Mouse (Mus musculus) heart, postnatal 10 days (tissue): ENCODE measurements around the gene Maml2. TPM values are rescaled to one million over a fixed set of nuclear protein-coding genes. Genes with fewer than 3 reads are reported as not detected.

Experiments used
- DNase-seq, 2 experiments: peaks; one replicate each; pipeline ENCODE4 v3.0.0; 2021
- intact Hi-C: fragments of 180-260 bp; cut with DNase I; formaldehyde crosslinking; loops from one replicate; pipeline ENCODE4 v1.15.1; 2025
- total RNA-seq, 2 experiments: library from RNA; stranded (reverse); gene quantifications; 2 replicates each; pipeline ENCODE4 v1.2.3; 2021

Maml2 gene
- total RNA-seq, 2 experiments from 2014 or later, result 9.1 to 10.0 TPM

DNA sequence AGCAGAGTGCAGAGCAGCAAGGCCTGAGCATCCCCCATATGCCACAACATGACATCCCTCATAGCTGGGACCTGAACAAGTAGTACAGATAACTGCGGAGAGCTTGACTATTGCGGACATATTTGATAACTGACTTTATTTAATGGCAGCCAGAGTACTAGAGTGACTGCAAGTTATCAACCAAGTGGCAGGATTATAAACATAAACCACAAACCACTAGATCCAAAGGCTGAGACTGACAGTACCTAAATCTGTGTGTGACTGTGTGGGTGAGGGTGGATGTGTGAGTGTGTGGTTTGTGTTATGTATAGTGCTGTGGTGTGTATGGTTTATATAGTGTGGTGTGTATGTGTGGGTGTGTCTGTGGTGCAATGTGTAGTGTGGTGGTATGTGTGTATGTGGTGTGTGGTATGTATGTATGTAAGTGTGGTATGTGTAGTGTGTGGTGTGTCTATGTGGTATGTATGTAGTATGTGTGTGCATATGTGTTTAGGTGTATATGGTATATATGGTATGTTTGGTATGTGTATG is 220.7 kb downstream of the Maml2 start:
- no peak for DNase-seq
- intact Hi-C loops, result no loop called here

DNA sequence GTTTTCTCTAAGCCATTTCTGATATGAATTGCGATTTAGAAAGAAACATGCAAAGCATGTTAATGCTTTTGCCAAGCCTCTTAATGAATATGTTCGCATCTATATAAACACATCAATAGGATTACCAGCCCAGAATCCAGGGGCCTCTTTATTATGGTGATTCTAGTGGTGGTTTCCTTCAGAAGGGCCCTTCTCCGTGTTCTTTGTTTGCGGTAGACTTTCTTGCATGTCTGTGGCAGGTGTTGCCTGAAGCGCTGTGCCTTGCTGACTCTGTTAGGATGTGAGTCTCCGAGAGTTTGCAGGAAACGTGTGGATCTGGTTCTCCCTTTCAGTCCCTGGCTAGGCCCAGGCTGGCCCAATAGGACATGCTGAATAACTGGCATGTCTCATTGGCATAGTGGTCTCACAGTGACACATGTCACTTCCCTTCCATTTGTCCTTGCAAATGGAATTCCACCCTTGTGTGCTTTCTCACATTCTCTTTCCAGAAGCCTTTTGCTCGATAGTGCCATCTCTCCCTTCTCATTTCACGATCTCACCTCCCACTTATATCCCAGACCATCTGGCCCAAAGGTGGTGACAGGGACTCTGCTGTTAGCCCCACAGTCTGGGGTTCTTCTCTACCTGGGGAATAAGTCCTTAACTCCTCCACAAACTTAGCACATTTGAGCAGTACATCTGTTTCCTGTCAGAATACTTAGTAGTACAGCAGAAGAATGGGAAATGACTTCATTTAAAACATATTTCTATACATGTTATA is 224.5 kb downstream of the Maml2 start:
- DNase-seq, result no peak
- intact Hi-C loops, result loop anchor here (5.0 kb wide), 1 partner anchor 280 kb away; no protein-coding TSS in a partner anchor

DNA sequence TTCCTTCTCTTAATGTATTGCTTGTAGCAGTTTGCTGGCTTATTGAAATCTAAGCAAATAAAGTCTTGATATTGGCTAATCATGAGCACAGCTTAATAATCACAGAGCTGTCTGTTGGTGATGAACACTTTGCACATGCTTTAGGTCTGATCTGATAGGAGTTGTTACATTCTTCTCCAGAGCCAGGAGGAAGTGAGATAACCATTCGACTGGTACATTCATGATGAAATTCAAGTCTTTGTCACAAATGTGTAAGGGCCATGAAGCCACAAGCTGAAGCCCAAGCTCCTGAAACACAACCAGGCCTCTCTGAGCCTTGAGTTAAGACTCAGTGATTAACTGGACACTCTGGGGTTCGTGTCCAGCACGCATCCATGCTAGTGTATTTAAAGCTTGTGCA is 225.3 kb downstream of the Maml2 start:
- intact Hi-C loops, result loop anchor here (5.0 kb wide), 1 partner anchor 281 kb away; no protein-coding TSS in a partner anchor
- no peak for DNase-seq

DNA sequence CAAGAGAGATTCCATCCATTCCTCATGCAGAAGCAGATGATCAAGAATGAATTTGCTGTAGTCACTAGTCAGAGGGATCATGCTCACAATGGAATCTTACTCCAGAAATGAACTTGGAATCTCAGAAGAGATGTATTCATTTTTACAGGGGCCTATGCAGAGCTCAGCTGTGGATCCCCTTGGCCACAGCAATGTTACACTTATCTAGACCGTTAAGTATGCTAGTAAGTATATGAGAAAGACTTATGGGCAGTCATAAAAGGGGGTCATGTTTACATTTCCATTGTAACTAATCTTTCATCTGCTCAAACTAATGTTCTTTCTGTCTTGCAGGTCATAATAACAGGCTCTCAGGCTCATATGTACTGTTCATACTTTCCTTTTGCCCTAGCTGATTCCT is 227.3 kb downstream of the Maml2 start:
- intact Hi-C loops, result no loop called here
- DNase-seq, result no peak

DNA sequence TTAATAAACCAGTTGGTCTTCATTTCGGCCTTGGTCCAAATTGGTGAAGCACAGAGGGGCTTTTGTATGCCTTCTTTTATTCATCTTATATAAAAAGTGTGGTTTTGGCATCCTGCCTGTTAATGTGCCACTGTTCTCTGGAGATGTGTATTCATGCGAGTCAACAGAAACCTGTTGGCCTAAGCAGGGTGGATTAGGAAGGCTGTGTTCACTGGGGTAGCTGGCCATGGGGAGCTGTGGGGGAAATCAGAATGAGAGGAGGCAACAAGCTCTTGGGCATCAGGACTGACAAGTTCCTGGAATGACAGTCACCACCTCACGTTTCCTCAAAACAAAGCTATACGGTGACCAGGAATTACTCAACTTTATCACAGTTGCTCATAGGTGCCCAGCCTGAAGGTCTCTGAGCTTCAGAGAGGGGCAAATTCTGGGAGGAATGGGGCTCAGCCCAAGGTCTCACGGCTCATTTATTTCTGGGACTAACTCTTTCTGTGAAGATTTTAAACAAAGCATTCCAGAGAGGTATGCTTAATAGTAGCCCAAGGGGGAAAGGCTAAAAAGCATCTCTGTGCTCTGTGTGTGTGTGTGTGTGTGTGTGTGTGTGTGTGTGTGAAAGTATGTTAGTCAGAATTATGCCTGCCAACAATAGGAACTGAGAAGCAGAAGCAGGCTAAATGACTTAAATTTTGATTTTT is 228.0 kb downstream of the Maml2 start:
- DNase-seq, result no peak
- intact Hi-C loops, result no loop called here

- no peak for DNase-seq
- intact Hi-C loops, result no loop called here
Observed at GRCm38 (mm10) chr9:13530575-13530974, 232.8 kb downstream of the Maml2 start.

DNA sequence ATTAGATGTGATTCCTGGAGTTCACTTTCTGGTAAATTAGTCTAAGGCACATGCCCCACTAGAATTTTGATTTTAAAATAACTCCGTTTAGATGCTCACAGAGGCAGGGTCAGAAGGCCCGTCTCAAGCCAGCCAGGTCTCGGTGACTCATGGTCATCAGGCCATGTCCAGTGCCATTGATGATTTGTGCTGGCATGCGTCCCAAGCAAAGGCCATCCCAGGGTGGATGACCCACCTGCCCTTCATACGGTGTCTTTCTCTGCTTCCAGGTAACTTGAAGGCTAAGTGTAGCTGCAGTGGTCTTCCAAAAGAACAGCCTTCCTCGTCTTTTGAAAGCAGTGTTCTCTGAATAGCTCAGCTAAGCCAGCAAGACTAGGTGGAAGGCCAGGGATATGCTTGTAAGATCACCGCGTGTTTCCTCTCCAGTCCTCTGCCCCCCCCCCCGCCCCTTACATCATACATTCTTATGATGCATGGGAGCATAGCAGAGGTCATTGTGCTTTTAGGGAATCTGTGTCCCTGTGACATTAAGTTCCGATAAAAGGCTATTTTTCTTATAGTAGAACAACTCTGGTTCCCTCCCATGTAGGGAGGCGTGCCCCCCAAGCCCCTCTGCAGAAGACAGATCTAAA is 235.4 kb downstream of the Maml2 start:
- intact Hi-C loops, result no loop called here
- DNase-seq, result no peak

DNA sequence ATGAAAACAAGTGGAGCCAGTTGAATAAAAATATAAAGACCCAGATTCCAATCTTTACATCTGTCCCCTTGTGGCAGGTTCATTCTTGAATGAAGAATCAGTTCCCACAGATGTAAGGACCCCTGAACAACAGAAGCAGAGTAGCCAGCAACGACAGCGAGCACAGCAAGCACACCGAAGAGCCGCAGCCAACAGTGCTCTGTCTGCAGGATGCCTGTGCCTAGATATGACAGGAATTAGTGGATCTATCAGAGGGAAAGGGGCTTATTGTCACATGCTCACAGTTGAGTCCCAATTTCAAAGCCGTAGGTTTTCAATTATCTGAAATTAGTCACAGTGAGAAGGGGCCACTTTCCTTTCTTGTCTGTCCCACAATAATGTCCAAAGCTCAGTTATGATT is 238.0 kb downstream of the Maml2 start:
- intact Hi-C loops, result no loop called here
- DNase-seq, result no peak

DNA sequence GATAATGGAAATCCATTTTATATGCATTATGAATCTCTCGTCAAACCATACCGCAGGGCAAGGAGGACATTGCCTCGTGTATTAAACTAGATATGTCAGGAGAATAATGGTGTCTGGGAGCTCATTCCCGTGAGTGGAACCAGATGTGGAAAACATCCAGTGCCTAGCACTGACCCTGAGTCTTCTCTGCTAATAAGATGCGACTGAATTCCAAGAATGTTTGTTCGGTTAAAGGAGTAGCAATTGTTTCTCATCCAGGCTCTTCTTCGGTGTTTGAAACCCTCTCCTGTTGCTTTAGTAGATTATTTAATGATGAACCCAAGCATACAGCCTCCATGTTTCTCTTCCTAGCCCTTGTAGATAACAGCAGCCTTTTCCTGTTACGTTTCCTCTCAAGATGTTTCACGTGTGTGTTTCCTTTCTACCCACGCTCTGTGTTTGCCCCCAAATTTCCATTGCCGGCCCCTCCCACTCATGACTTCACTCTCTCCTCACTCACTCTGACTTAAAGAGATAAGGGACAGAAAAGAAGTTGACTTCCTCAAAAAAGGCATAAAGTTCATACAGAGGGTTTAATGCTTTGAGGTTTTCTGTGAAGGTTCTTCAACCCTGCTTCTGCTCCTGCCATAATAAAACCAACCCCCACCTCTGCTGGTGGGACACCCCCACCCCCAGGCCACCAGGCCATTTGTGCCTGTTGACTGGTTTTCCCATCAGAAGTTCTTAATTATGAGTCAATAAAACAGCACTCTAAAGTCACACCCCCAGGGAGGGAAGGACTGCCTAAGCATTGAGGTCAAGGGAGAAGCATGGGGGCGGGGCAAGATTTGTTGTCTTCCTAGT is 238.9 kb downstream of the Maml2 start:
- intact Hi-C loops, result no loop called here
- DNase-seq, result peak; percentile 59 to 60

DNA sequence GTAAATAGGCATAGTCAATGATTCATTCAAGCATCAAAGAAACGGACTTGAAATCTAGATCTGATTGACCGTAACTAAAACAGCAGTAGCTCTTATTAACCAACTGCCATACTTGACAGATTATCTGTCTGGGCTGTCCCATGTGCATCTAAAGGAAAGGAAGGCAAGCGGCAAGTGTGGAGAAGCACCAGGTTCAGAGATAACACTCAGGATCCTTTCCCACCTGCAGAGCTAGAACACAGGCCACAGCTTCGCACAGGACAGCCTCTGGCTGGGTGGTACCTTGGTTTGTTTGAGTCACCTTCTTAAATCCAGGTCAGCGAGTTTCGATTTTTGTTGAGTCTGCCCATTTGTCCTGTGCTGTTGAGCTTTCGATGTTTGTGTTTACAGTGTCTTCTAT is 240.4 kb downstream of the Maml2 start:
- intact Hi-C loops, result no loop called here
- DNase-seq, result no peak

DNA sequence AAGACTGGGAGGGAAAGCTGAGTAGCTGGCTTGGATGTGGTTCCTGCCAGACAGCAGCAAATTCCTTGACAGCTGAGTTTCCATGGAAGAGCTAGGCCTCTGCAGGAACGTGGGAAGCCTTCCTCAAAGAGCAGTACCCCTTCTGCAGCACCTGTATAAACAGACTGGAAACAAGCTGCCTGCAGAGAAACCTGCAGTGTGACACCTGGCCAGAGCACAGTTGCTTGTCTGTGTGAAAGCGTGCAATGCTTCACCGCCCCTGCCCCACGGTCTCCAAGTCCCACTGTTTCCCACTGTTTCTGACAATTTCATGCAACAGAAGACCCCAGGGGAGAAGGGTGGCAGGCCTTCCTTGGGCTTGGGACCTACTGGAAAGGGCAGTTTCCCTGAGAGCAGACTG is 241.8 kb downstream of the Maml2 start:
- intact Hi-C loops, result no loop called here
- DNase-seq, result no peak

GRCm38 (mm10) chr9:13540227-13540626 is 242.5 kb downstream of the Maml2 start:
- intact Hi-C loops, result no loop called here
- no peak for DNase-seq

GRCm38 (mm10) chr9:13540781-13541180 is 243.0 kb downstream of the Maml2 start:
- DNase-seq, result no peak
- intact Hi-C loops, result no loop called here

GRCm38 (mm10) chr9:13543167-13543566 is 245.4 kb downstream of the Maml2 start:
- intact Hi-C loops, result no loop called here
- DNase-seq, result no peak

DNA sequence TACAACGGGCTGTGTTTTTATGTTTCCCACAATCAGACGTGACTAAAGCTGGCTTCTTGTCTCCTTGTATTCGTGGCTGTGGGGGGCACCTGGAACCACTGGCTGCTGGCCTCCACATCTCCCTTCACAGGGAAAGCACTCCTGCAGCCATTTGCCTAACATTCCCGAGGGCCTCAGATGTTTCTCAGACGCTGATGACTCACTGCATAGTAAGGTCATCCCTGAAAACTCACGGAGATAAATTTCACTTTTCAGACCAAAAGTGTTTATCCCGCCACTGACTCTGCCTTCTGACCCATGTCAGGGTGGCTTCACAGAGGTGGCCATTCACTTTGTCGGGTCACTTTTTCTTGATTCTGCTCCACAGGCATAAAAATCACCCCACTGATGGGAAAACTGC is 246.4 kb downstream of the Maml2 start:
- intact Hi-C loops, result no loop called here
- no peak for DNase-seq

DNA sequence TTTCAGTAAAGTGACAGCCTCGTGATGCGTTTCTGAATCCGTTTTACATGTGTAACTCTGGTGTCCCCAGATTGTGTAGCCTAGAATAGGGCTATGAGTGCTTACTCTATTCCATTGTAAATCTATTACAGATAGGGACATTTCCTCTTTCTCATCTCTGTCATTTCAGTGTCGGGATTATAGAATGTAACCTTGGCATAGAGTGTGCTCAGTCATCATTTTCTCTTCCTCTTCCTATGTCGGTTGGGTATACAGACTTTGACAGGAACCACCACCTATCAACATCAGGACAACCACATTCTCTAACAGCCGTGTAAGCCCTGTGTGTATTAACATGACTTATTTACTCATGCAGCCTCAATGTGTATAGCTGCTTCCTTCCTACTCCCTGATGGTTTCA is 248.0 kb downstream of the Maml2 start:
- intact Hi-C loops, result no loop called here
- DNase-seq, result no peak

DNA sequence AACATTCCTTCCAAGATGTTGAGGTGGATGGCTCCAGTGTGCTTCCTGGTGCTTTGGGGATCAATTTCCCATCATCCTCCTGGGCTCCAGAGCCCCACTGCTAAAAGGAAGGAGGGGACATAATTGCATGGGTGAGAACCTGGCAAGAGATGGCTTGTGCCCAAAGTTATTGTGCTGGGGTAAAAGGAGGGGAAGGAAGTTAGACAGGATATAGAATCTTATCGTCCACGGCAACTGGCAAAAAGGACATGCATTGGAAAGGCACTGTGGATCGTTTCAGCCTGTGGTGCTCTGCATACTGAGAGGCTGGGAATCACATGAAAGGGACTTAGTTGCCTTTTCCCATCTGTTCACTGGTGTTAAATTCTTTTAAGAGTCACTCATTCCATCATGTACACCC is 252.2 kb downstream of the Maml2 start:
- no peak for DNase-seq
- intact Hi-C loops, result no loop called here

- no peak for DNase-seq
- intact Hi-C loops, result no loop called here
Observed at GRCm38 (mm10) chr9:13552380-13553052, 254.8 kb downstream of the Maml2 start.

GRCm38 (mm10) chr9:13554773-13555172 is 257.0 kb downstream of the Maml2 start:
- no peak for DNase-seq
- intact Hi-C loops, result no loop called here

DNA sequence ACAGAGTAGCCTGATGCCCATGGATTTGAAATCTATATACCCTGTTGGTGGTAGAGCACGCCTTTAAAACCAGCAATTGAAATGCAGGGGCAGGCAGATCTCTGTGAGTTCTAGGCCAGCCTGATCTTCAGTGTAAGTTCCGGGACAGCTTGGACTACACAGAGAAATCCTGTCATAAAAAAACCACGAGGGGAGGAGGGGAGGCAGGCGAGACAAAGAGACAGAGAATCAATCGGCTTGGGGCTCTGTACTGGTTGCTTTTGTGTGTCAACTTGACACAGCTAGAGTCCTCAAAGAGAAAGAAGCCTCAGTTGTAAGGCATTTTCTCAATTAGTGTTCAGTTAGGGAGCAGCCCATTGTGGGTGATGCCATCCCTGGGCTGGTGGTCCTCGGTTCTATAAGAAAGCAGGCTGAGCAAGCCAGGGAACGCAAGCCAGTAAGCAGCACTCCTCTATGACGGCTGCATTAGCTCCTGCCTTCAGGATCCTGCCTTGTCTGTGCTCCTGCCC is 258.3 kb downstream of the Maml2 start:
- DNase-seq, result no peak

More for the DNA sequence above, 258.3 kb downstream of the Maml2 start:
- intact Hi-C loops, result no loop called here
